In the genomic region with DNA sequence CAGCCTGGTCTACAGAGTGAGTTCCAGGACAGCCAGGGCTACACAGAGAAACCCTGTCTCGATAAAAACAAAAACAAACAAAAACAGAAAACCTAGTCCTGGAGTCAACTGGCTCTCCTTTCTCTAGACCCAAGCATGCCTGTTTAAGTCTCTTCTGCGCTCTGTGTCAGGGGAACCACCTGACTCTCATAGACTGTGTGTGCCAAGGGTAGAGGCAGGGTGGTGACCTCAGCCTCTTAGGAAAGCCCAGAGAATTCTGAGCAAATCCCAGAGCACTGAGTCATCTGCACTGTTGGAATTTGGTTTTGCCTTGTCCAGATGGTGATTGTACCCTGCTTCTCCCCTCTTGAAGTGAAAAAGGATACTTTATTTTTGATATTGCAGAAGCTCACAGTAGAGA, we compare ENCODE assay signal across 14 mouse cellular contexts. TPM values are rescaled to one million over a fixed set of nuclear protein-coding genes. Genes with fewer than 3 reads are reported as not detected.
DNase-seq lines count a peak whose midpoint lies in the region; ATAC-seq and TF ChIP-seq lines count a peak whose summit lies in the region.
"Had no signal": no experiment of that assay in that cellular context is flagged by ENCODE, and none has a peak within 500 bp of the region (broad histone marks: within the 10 kb centered on the region; RNA-seq: fewer than 3 reads in every experiment).

No protein-coding gene starts in this region.

- H3K4me3 ChIP-seq in kidney, postnatal 0 days (replicated peaks; ENCODE audit: low read depth, low read length): no peak overlapping the region
- no peak overlapping the region for H3K4me3 ChIP-seq in kidney, embryonic 16.5 days (ENCODE audit: low read length)
- no peak overlapping the region for H3K4me3 ChIP-seq in heart, postnatal 0 days (ENCODE audit: low read depth, low read length)
- no peak overlapping the region for H3K4me3 ChIP-seq in liver, postnatal 0 days (ENCODE audit: low read depth, low read length)
- H3K4me3 ChIP-seq in neural tube, embryonic 15.5 days (replicated peaks): no peak overlapping the region
- H3K4me3 ChIP-seq: forebrain, embryonic 15.5 days; heart, adult 2 months; kidney, embryonic 15.5 days; limb, embryonic 12.5 days; neural tube, embryonic 12.5 days had no signal

- no peak overlapping the region for H3K27ac ChIP-seq in kidney, postnatal 0 days
- no peak overlapping the region for H3K27ac ChIP-seq in kidney, embryonic 16.5 days (ENCODE audit: low read length)
- H3K27ac ChIP-seq in heart, postnatal 0 days (ENCODE audit: low read depth): no peak overlapping the region
- no peak overlapping the region for H3K27ac ChIP-seq in liver, postnatal 0 days (ENCODE audit: low read depth)
- no peak overlapping the region for H3K27ac ChIP-seq in neural tube, embryonic 15.5 days (replicated peaks)
- H3K27ac ChIP-seq: forebrain, embryonic 15.5 days; heart, adult 2 months; kidney, embryonic 15.5 days; limb, embryonic 12.5 days; neural tube, embryonic 12.5 days had no signal

- peaks cover under 1% of the 10 kb centered on the region; the same call in 1 of the 2 replicates for H3K4me1 ChIP-seq in kidney, postnatal 0 days (replicated peaks; ENCODE audit: insufficient read depth, low read length)
- peaks cover 4% of the 10 kb centered on the region; the same call in 1 of the 2 replicates for H3K4me1 ChIP-seq in kidney, embryonic 16.5 days (ENCODE audit: insufficient read depth, low read length)
- H3K4me1 ChIP-seq in heart, postnatal 0 days (ENCODE audit: control insufficient read depth, insufficient read depth): peaks cover 22% of the 10 kb centered on the region
- H3K4me1 ChIP-seq in liver, postnatal 0 days (ENCODE audit: insufficient read depth): peaks cover 8% of the 10 kb centered on the region
- H3K4me1 ChIP-seq in neural tube, embryonic 15.5 days: peaks cover 4% of the 10 kb centered on the region; the same call in 1 of the 2 replicates

- no peak for TF ChIP-seq EP300 in heart, postnatal 0 days (IDR thresholded peaks at IDR 0.05; ENCODE audit: low read depth)
- no peak for TF ChIP-seq EP300 in liver, postnatal 0 days (IDR thresholded peaks at IDR 0.05; ENCODE audit: low read depth)

- 74% methylated on average over 2 of the region's 2 CpGs for WGBS in kidney, postnatal 0 days
- 73% methylated on average over 2 of the region's 2 CpGs for WGBS in kidney, embryonic 16.5 days
- WGBS in heart, postnatal 0 days: 55% methylated on average over 2 of the region's 2 CpGs
- WGBS in liver, postnatal 0 days (ENCODE audit: insufficient replicate concordance): 74% methylated on average over 2 of the region's 2 CpGs
- 89% methylated on average over 2 of the region's 2 CpGs for WGBS in neural tube, embryonic 15.5 days

- DNase-seq in kidney, postnatal 0 days (ENCODE audit: low spot score): no peak
- peak; percentile 64 for DNase-seq in adrenal gland, postnatal 10 days
- DNase-seq in heart, postnatal 0 days (ENCODE audit: low spot score): peak; percentile 64
- peak; percentile 74 for DNase-seq in skeletal muscle tissue, adult 2 months (ENCODE audit: low read depth, low spot score)
- DNase-seq in liver, postnatal 0 days: no peak
- no peak for DNase-seq in thymus, postnatal 4 days
- DNase-seq: midbrain, embryonic 14.5 days had no signal

- H3K36me3 ChIP-seq in kidney, postnatal 0 days (ENCODE audit: insufficient read depth, low read length): 0 out of 2 replicates have a peak, but pooled peaks cover 3% of the 10 kb centered on the region
- H3K36me3 ChIP-seq in kidney, embryonic 16.5 days (ENCODE audit: insufficient read depth, low read length): peaks cover 18% of the 10 kb centered on the region; the same call in 1 of the 2 replicates
- H3K36me3 ChIP-seq in heart, postnatal 0 days (replicated peaks; ENCODE audit: control insufficient read depth, insufficient read depth, low read length): peaks cover 16% of the 10 kb centered on the region; the same call in 1 of the 2 replicates
- H3K36me3 ChIP-seq in liver, postnatal 0 days (replicated peaks; ENCODE audit: insufficient read depth, low read length): peaks cover 7% of the 10 kb centered on the region
- peaks cover 6% of the 10 kb centered on the region; the same call in 1 of the 2 replicates for H3K36me3 ChIP-seq in neural tube, embryonic 15.5 days

- TF ChIP-seq CTCF in kidney, postnatal 0 days (IDR thresholded peaks at IDR 0.05; ENCODE audit: low read depth): no peak
- TF ChIP-seq CTCF in heart, postnatal 0 days (IDR thresholded peaks at IDR 0.05; ENCODE audit: low read depth): no peak
- TF ChIP-seq CTCF in liver, postnatal 0 days (IDR thresholded peaks at IDR 0.05; ENCODE audit: low read depth): no peak

- H3K9me3 ChIP-seq in kidney, postnatal 0 days (replicated peaks; ENCODE audit: low read length): no peaks in the 10 kb centered on the region
- no peaks in the 10 kb centered on the region for H3K9me3 ChIP-seq in kidney, embryonic 16.5 days (ENCODE audit: low read length)
- H3K9me3 ChIP-seq in heart, postnatal 0 days (replicated peaks; ENCODE audit: control insufficient read depth, low read length): no peaks in the 10 kb centered on the region
- no peaks in the 10 kb centered on the region for H3K9me3 ChIP-seq in liver, postnatal 0 days (ENCODE audit: low read length)
- H3K9me3 ChIP-seq in neural tube, embryonic 15.5 days (replicated peaks): no peaks in the 10 kb centered on the region
- H3K9me3 ChIP-seq: forebrain, embryonic 15.5 days; kidney, embryonic 15.5 days; limb, embryonic 12.5 days; neural tube, embryonic 12.5 days had no signal

- H3K4me2 ChIP-seq in kidney, postnatal 0 days (ENCODE audit: low read length): no peak overlapping the region
- no peak overlapping the region for H3K4me2 ChIP-seq in kidney, embryonic 16.5 days (replicated peaks; ENCODE audit: low read depth, low read length)
- no peak overlapping the region for H3K4me2 ChIP-seq in heart, postnatal 0 days (ENCODE audit: low read depth, low read length)
- no peak overlapping the region for H3K4me2 ChIP-seq in liver, postnatal 0 days (ENCODE audit: low read depth, low read length)
- no peak overlapping the region for H3K4me2 ChIP-seq in neural tube, embryonic 15.5 days
- H3K4me2 ChIP-seq: forebrain, embryonic 15.5 days; kidney, embryonic 15.5 days; limb, embryonic 12.5 days; neural tube, embryonic 12.5 days had no signal

- no peaks in the 10 kb centered on the region for H3K27me3 ChIP-seq in kidney, postnatal 0 days (ENCODE audit: insufficient read depth, low read length)
- H3K27me3 ChIP-seq in kidney, embryonic 16.5 days (ENCODE audit: insufficient read depth, low read length): no peaks in the 10 kb centered on the region
- H3K27me3 ChIP-seq in heart, postnatal 0 days (ENCODE audit: control insufficient read depth, insufficient read depth, low read length): no peaks in the 10 kb centered on the region
- H3K27me3 ChIP-seq in liver, postnatal 0 days (ENCODE audit: insufficient read depth, low read length): no peaks in the 10 kb centered on the region
- H3K27me3 ChIP-seq in neural tube, embryonic 15.5 days (replicated peaks): no peaks in the 10 kb centered on the region
- H3K27me3 ChIP-seq: forebrain, embryonic 15.5 days; kidney, embryonic 15.5 days; limb, embryonic 12.5 days; neural tube, embryonic 12.5 days had no signal

- H3K9ac ChIP-seq in kidney, postnatal 0 days (ENCODE audit: low read depth, low read length): no peak overlapping the region
- H3K9ac ChIP-seq in kidney, embryonic 16.5 days (replicated peaks; ENCODE audit: low read length): no peak overlapping the region
- H3K9ac ChIP-seq in heart, postnatal 0 days (replicated peaks; ENCODE audit: low read depth, low read length): no peak overlapping the region
- H3K9ac ChIP-seq in liver, postnatal 0 days (replicated peaks): no peak overlapping the region
- H3K9ac ChIP-seq in neural tube, embryonic 15.5 days (replicated peaks): no peak overlapping the region
- H3K9ac ChIP-seq: forebrain, embryonic 15.5 days; kidney, embryonic 15.5 days; limb, embryonic 12.5 days; neural tube, embryonic 12.5 days had no signal

- peak; percentile 54; the same call in 1 of the 2 replicates for ATAC-seq in kidney, postnatal 0 days (replicated peaks; ENCODE audit: low FRiP score, low read depth)
- ATAC-seq in kidney, embryonic 16.5 days (ENCODE audit: low FRiP score, low TSS enrichment): no peak
- ATAC-seq in heart, postnatal 0 days (ENCODE audit: insufficient read depth, low read depth): peak; percentile 83
- ATAC-seq in liver, postnatal 0 days: no peak; the same call in 1 of the 2 replicates
- ATAC-seq in neural tube, embryonic 15.5 days (ENCODE audit: low FRiP score): no peak
- ATAC-seq: forebrain, embryonic 15.5 days had no signal

RNA-seq across cellular contexts. Expression of gene Slc25a25, which starts 7.1 kb away (rescaled TPM):
- 15.0 and 16.9 TPM in 2 replicates for polyA plus RNA-seq in kidney, postnatal 0 days (2015; fragmentation: Nextera tagmentation; extraction: Ambion mirVana)
- polyA plus RNA-seq in kidney, embryonic 16.5 days (2015; fragmentation: Nextera tagmentation; extraction: Ambion mirVana): 21.2 and 21.9 TPM in 2 replicates
- total RNA-seq in adrenal gland, postnatal 10 days (2021): 100 to 1,000 TPM in 1 of 2 experiments, 10 to 100 TPM in 1; 36.5 to 121 TPM
- total RNA-seq in heart, postnatal 0 days (2014; rRNA removed; ENCODE audit: low replicate concordance): 12.5 and 16.0 TPM in 2 replicates
- 6.5 and 6.6 TPM in 2 replicates for polyA plus RNA-seq in heart, postnatal 0 days (2015; fragmentation: Nextera tagmentation; extraction: Ambion mirVana)
- 32.4 and 36.9 TPM in 2 replicates for polyA plus RNA-seq in liver, postnatal 0 days (2015; fragmentation: Nextera tagmentation; extraction: Ambion mirVana)
- polyA plus RNA-seq in neural tube, embryonic 15.5 days (2015; fragmentation: Nextera tagmentation; extraction: Ambion mirVana): 51.4 and 58.8 TPM in 2 replicates

RNA-seq across cellular contexts. Expression of gene Naif1, which starts 8.0 kb away (rescaled TPM):
- polyA plus RNA-seq in kidney, postnatal 0 days (2015; fragmentation: Nextera tagmentation; extraction: Ambion mirVana): 4.7 TPM in 2 replicates
- 7.3 and 8.2 TPM in 2 replicates for polyA plus RNA-seq in kidney, embryonic 16.5 days (2015; fragmentation: Nextera tagmentation; extraction: Ambion mirVana)
- 1 to 10 TPM; 3.6 to 3.7 TPM for total RNA-seq in adrenal gland, postnatal 10 days (2021)
- total RNA-seq in heart, postnatal 0 days (2014; rRNA removed; ENCODE audit: low replicate concordance): 3.2 and 4.2 TPM in 2 replicates
- polyA plus RNA-seq in heart, postnatal 0 days (2015; fragmentation: Nextera tagmentation; extraction: Ambion mirVana): 3.3 and 3.5 TPM in 2 replicates
- 1.6 and 1.8 TPM in 2 replicates for polyA plus RNA-seq in liver, postnatal 0 days (2015; fragmentation: Nextera tagmentation; extraction: Ambion mirVana)
- 4.4 and 5.3 TPM in 2 replicates for polyA plus RNA-seq in neural tube, embryonic 15.5 days (2015; fragmentation: Nextera tagmentation; extraction: Ambion mirVana)

Comparison
In these comparisons a context has a peak if more than half of its experiments do, and no peak if none do; other contexts are left out.
1. ATAC-seq: peak in kidney, postnatal 0 days (single experiment) and heart, postnatal 0 days (single experiment); none in kidney, embryonic 16.5 days (single experiment), liver, postnatal 0 days (single experiment) and neural tube, embryonic 15.5 days (single experiment).
2. DNase-seq: peak in adrenal gland, postnatal 10 days (single experiment), heart, postnatal 0 days (single experiment) and skeletal muscle tissue, adult 2 months (single experiment); none in kidney, postnatal 0 days (single experiment), liver, postnatal 0 days (single experiment) and thymus, postnatal 4 days (single experiment).